Mouse (Mus musculus) thymus, postnatal 4 days (tissue): ENCODE measurements around the gene Syngap1.
A peak's percentile ranks its signal among the peaks of the same experiment; 100 is the strongest.

Source experiments
- DNase-seq: peaks from one replicate; pipeline ENCODE4 v3.0.0; 2021

Gene Syngap1

GRCm38 (mm10) chr17:26995562-26995961 lies 54.5 kb downstream of the Syngap1 start:
- DNase-seq = no peak

GRCm38 (mm10) chr17:26997661-26998060 lies 56.6 kb downstream of the Syngap1 start:
- DNase-seq = no peak

- DNase-seq = no peak
Observed at GRCm38 (mm10) chr17:26998283-26998682, 57.2 kb downstream of the Syngap1 start.

- DNase-seq = peak; percentile 42
Observed at GRCm38 (mm10) chr17:26999996-27000395, 58.9 kb downstream of the Syngap1 start.

- DNase-seq = peak; percentile 81
Observed at GRCm38 (mm10) chr17:27001151-27001550, 60.1 kb downstream of the Syngap1 start.

GRCm38 (mm10) chr17:27001889-27002288 lies 60.8 kb downstream of the Syngap1 start:
- peak; percentile 73 for DNase-seq

GRCm38 (mm10) chr17:27004431-27004830 lies 63.4 kb downstream of the Syngap1 start:
- peak; percentile 86 for DNase-seq

GRCm38 (mm10) chr17:27004903-27005485 lies 63.9 kb downstream of the Syngap1 start:
- no peak for DNase-seq

- DNase-seq = no peak
Observed at GRCm38 (mm10) chr17:27005644-27006043, 64.6 kb downstream of the Syngap1 start.

- DNase-seq = no peak
Observed at GRCm38 (mm10) chr17:27008277-27008676, 67.2 kb downstream of the Syngap1 start.

GRCm38 (mm10) chr17:27011167-27011566 lies 70.1 kb downstream of the Syngap1 start:
- DNase-seq = no peak

GRCm38 (mm10) chr17:27011998-27012672 lies 71.1 kb downstream of the Syngap1 start:
- peak; percentile 69 for DNase-seq

- DNase-seq = no peak
Observed at GRCm38 (mm10) chr17:27012909-27013308, 71.9 kb downstream of the Syngap1 start.

GRCm38 (mm10) chr17:27017564-27018499 lies 76.8 kb downstream of the Syngap1 start:
- DNase-seq = peak; percentile 96

GRCm38 (mm10) chr17:27018555-27019196 lies 77.6 kb downstream of the Syngap1 start:
- DNase-seq = no peak

- DNase-seq = no peak
Observed at GRCm38 (mm10) chr17:27021076-27021475, 80.0 kb downstream of the Syngap1 start.

- no peak for DNase-seq
Observed at GRCm38 (mm10) chr17:27021736-27022135, 80.7 kb downstream of the Syngap1 start.
